Mouse (Mus musculus) kidney, postnatal 14 days (tissue): ENCODE measurements around the gene Fam155a.

Source experiments
- DNase-seq: peaks from one replicate; pipeline ENCODE4 v3.0.0; 2022; ENCODE audit warnings: mixed read lengths

The Fam155a gene

GRCm38 (mm10) chr8:9159322-9159721 is 611.6 kb downstream of the Fam155a start:
- no peak for DNase-seq

- no peak for DNase-seq
Observed at GRCm38 (mm10) chr8:9158652-9159051, 612.3 kb downstream of the Fam155a start.

DNA sequence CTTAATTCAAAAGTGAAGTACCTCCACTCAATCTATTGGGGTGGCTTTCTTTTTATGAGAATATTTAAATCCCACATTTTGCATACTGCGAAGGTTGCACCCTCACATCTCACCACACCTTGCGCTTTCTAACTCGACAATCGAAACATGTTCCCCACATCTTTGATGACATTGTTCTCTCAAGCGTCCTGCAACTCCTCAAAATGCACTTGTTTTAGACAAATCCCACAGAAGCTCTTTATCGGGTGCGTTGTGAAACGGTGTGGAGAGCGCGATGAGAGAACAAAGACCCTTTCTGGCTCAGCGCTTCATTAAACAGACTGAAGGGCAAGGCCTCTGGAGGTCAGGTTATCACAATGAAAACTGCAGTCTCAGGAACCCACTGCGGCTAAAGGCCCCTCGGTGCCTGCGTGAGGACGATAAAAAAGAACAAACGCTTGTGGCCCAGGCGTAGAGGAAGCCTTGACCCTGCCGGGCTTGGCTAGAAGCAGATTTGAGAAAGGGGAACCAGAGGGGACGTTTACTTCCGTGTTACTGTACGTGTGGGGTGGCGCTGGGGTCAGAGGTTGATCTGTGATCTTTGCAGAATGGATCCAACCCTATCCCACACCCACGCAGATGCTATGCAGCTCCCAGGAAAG is 613.7 kb downstream of the Fam155a start:
- DNase-seq = no peak
